In the genomic region with DNA sequence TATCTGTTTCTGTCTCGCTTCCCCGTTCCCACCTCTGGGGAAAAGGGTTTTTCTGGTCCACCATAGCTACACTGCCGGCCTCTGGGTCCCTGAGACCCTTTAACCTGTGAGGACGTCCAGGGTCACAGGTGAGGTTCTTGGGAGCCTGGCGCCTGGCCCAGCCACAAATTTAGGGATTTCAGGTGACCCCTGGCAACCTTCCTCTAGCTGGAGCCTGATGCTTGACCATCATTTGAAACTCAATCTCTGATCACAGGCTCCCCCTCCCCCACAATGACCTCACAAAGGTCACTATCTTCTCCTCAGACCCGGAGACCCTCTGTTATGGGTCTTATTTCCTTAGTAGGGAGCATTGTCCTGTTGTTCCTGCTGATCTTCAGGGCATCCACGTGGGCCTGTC, we compare ENCODE assay signal across 10 mouse cellular contexts. TPM values are rescaled to one million over a fixed set of nuclear protein-coding genes. Genes with fewer than 3 reads are reported as not detected.
DNase-seq lines count a peak whose midpoint lies in the region; ATAC-seq and TF ChIP-seq lines count a peak whose summit lies in the region.
"Had no signal": no experiment of that assay in that cellular context is flagged by ENCODE, and none has a peak within 500 bp of the region (broad histone marks: within the 10 kb centered on the region; RNA-seq: fewer than 3 reads in every experiment).

No protein-coding gene starts in this region.

- 73% methylated on average over 7 of the region's 7 CpGs for WGBS in heart, postnatal 0 days
- 77% methylated on average over 7 of the region's 7 CpGs for WGBS in forebrain, postnatal 0 days
- WGBS in midbrain, embryonic 13.5 days = 76% methylated on average over 7 of the region's 7 CpGs

- ATAC-seq in heart, postnatal 0 days (ENCODE audit: insufficient read depth, low read depth) = no peak
- ATAC-seq in forebrain, postnatal 0 days = no peak
- ATAC-seq in midbrain, embryonic 13.5 days = no peak
- no peak for ATAC-seq in erythroid progenitor cell, adult 5-6 weeks (replicated peaks; ENCODE audit: low FRiP score, poor library complexity, severe bottlenecking)

- no peak overlapping the region for H3K9ac ChIP-seq in heart, postnatal 0 days (replicated peaks; ENCODE audit: low read depth, low read length)
- no peak overlapping the region for H3K9ac ChIP-seq in forebrain, postnatal 0 days
- H3K9ac ChIP-seq in midbrain, embryonic 13.5 days (replicated peaks) = peak overlapping the region; percentile 39

- no peaks in the 10 kb centered on the region for H3K27me3 ChIP-seq in heart, postnatal 0 days (ENCODE audit: control insufficient read depth, insufficient read depth, low read length)
- no peaks in the 10 kb centered on the region for H3K27me3 ChIP-seq in forebrain, postnatal 0 days (ENCODE audit: insufficient read depth, low read length)
- H3K27me3 ChIP-seq in midbrain, embryonic 13.5 days = no peaks in the 10 kb centered on the region

- no peak for TF ChIP-seq EP300 in heart, postnatal 0 days (IDR thresholded peaks at IDR 0.05; ENCODE audit: low read depth)

- no peak for DNase-seq in heart, postnatal 0 days (ENCODE audit: low spot score)
- DNase-seq in heart, postnatal 14 days = no peak
- DNase-seq in cerebellum, adult 9-11 months = peak; percentile 58
- no peak for DNase-seq in forebrain, postnatal 0 days
- DNase-seq in frontal cortex, postnatal 10 days (ENCODE audit: low spot score in 2 of 2) = no peak
- no peak for DNase-seq in urinary bladder, postnatal 14 days (ENCODE audit: low spot score)

- peaks cover 3% of the 10 kb centered on the region; the same call in 1 of the 2 replicates for H3K36me3 ChIP-seq in heart, postnatal 0 days (replicated peaks; ENCODE audit: control insufficient read depth, insufficient read depth, low read length)
- H3K36me3 ChIP-seq in forebrain, postnatal 0 days (ENCODE audit: insufficient read depth) = peaks cover 8% of the 10 kb centered on the region; the same call in 1 of the 2 replicates
- H3K36me3 ChIP-seq in midbrain, embryonic 13.5 days = peaks cover 34% of the 10 kb centered on the region
- H3K36me3 ChIP-seq: G1E had no signal

- H3K27ac ChIP-seq in heart, postnatal 0 days (ENCODE audit: low read depth) = 0 out of 2 replicates have a peak overlapping the region, but pooled peaks have one; percentile 21
- H3K27ac ChIP-seq in forebrain, postnatal 0 days (ENCODE audit: low read depth, low read length) = no peak overlapping the region
- H3K27ac ChIP-seq in midbrain, embryonic 13.5 days = no peak overlapping the region

- TF ChIP-seq CTCF in heart, postnatal 0 days (IDR thresholded peaks at IDR 0.05; ENCODE audit: low read depth) = no peak
- no peak for TF ChIP-seq CTCF in forebrain, postnatal 0 days (IDR thresholded peaks at IDR 0.05; ENCODE audit: low read depth)

- H3K4me3 ChIP-seq in heart, postnatal 0 days (ENCODE audit: low read depth, low read length) = no peak overlapping the region
- H3K4me3 ChIP-seq in forebrain, postnatal 0 days (ENCODE audit: low read depth, low read length) = peak overlapping the region; percentile 92
- peak overlapping the region; percentile 88 for H3K4me3 ChIP-seq in midbrain, embryonic 13.5 days (replicated peaks)

- no peak overlapping the region for H3K4me2 ChIP-seq in heart, postnatal 0 days (ENCODE audit: low read depth, low read length)
- peak overlapping the region; percentile 90 for H3K4me2 ChIP-seq in forebrain, postnatal 0 days (ENCODE audit: low read depth)
- peak overlapping the region; percentile 94 for H3K4me2 ChIP-seq in midbrain, embryonic 13.5 days (replicated peaks)

- H3K9me3 ChIP-seq in heart, postnatal 0 days (replicated peaks; ENCODE audit: control insufficient read depth, low read length) = no peaks in the 10 kb centered on the region
- no peaks in the 10 kb centered on the region for H3K9me3 ChIP-seq in forebrain, postnatal 0 days (ENCODE audit: low read length)
- no peaks in the 10 kb centered on the region for H3K9me3 ChIP-seq in midbrain, embryonic 13.5 days
- H3K9me3 ChIP-seq: G1E had no signal

- H3K4me1 ChIP-seq in heart, postnatal 0 days (ENCODE audit: control insufficient read depth, insufficient read depth) = peaks cover 26% of the 10 kb centered on the region; the same call in 1 of the 2 replicates
- peaks cover 32% of the 10 kb centered on the region for H3K4me1 ChIP-seq in forebrain, postnatal 0 days (ENCODE audit: insufficient read depth)
- H3K4me1 ChIP-seq in midbrain, embryonic 13.5 days (replicated peaks) = peaks cover 64% of the 10 kb centered on the region

- intact Hi-C loops in heart, postnatal 14 days (cut with DNase I) = loop anchor here (10.0 kb wide), 2 partner anchors 64 to 766 kb away; partner anchors contain the start of gene Zfp960

RNA-seq across cellular contexts. Expression of gene Spaca6, which starts 3.8 kb away (rescaled TPM):
- 1.6 and 23.6 TPM in 2 replicates for total RNA-seq in heart, postnatal 0 days (2014; rRNA removed; ENCODE audit: low replicate concordance)
- polyA plus RNA-seq in heart, postnatal 0 days (2015; fragmentation: Nextera tagmentation; extraction: Ambion mirVana) = 7.9 and 9.2 TPM in 2 replicates
- total RNA-seq in heart, postnatal 14 days (2021) = 10 to 100 TPM; 14.9 to 23.6 TPM
- 18.5 and 20.8 TPM in 2 replicates for total RNA-seq in forebrain, postnatal 0 days (2014; rRNA removed)
- 5.1 and 10.7 TPM in 2 replicates for polyA plus RNA-seq in forebrain, postnatal 0 days (2015; fragmentation: Nextera tagmentation; extraction: Ambion mirVana)
- 39.4 and 41.2 TPM in 2 replicates for polyA plus RNA-seq in midbrain, embryonic 13.5 days (2015; fragmentation: Nextera tagmentation; extraction: Ambion mirVana)
- total RNA-seq in erythroid progenitor cell, adult 5-6 weeks (2015; ENCODE audit: low replicate concordance) = not detected in 2 replicates
- total RNA-seq in erythroid progenitor cell, adult 5-6 weeks (2017; ENCODE audit: low replicate concordance) = not detected in 2 replicates

RNA-seq across cellular contexts. Expression of gene Has1, which starts 24.3 kb away (rescaled TPM):
- 2.9 and 4.0 TPM in 2 replicates for total RNA-seq in heart, postnatal 0 days (2014; rRNA removed; ENCODE audit: low replicate concordance)
- 1.00 and 1.1 TPM in 2 replicates for polyA plus RNA-seq in heart, postnatal 0 days (2015; fragmentation: Nextera tagmentation; extraction: Ambion mirVana)
- under 1 TPM; 0.69 to 0.98 TPM for total RNA-seq in heart, postnatal 14 days (2021)
- 0.23 and 0.90 TPM in 2 replicates for total RNA-seq in forebrain, postnatal 0 days (2014; rRNA removed)
- 0.20 and 0.53 TPM in 2 replicates for polyA plus RNA-seq in forebrain, postnatal 0 days (2015; fragmentation: Nextera tagmentation; extraction: Ambion mirVana)
- 0.88 and 1.1 TPM in 2 replicates for polyA plus RNA-seq in midbrain, embryonic 13.5 days (2015; fragmentation: Nextera tagmentation; extraction: Ambion mirVana)
- total RNA-seq in erythroid progenitor cell, adult 5-6 weeks (2015; ENCODE audit: low replicate concordance) = not detected in 2 replicates
- not detected in 2 replicates for total RNA-seq in erythroid progenitor cell, adult 5-6 weeks (2017; ENCODE audit: low replicate concordance)
- polyA plus RNA-seq: G1E had no signal

RNA-seq across cellular contexts. Expression of gene Fpr1, which starts 53.0 kb away (rescaled TPM):
- not detected in 2 replicates for total RNA-seq in heart, postnatal 0 days (2014; rRNA removed; ENCODE audit: low replicate concordance)
- 0.40 and 0.53 TPM in 2 replicates for polyA plus RNA-seq in heart, postnatal 0 days (2015; fragmentation: Nextera tagmentation; extraction: Ambion mirVana)
- not detected for total RNA-seq in heart, postnatal 14 days (2021)
- total RNA-seq in forebrain, postnatal 0 days (2014; rRNA removed) = 0.69 TPM in 1 of 2 replicates, not detected in the other
- 0.16 TPM in 1 of 2 replicates, not detected in the other for polyA plus RNA-seq in forebrain, postnatal 0 days (2015; fragmentation: Nextera tagmentation; extraction: Ambion mirVana)
- polyA plus RNA-seq in midbrain, embryonic 13.5 days (2015; fragmentation: Nextera tagmentation; extraction: Ambion mirVana) = 0.16 TPM in 1 of 2 replicates, not detected in the other
- 5.0 and 13.4 TPM in 2 replicates for total RNA-seq in erythroid progenitor cell, adult 5-6 weeks (2015; ENCODE audit: low replicate concordance)
- 4.5 and 9.2 TPM in 2 replicates for total RNA-seq in erythroid progenitor cell, adult 5-6 weeks (2017; ENCODE audit: low replicate concordance)
- polyA plus RNA-seq: G1E had no signal

RNA-seq across cellular contexts. Expression of gene Fpr2, which starts 56.9 kb away (rescaled TPM):
- 1.3 TPM in 1 of 2 replicates, not detected in the other for total RNA-seq in heart, postnatal 0 days (2014; rRNA removed; ENCODE audit: low replicate concordance)
- 0.19 and 0.33 TPM in 2 replicates for polyA plus RNA-seq in heart, postnatal 0 days (2015; fragmentation: Nextera tagmentation; extraction: Ambion mirVana)
- under 1 TPM in 1 of 2 experiments, not detected in 1; 0.20 TPM for total RNA-seq in heart, postnatal 14 days (2021)
- total RNA-seq in forebrain, postnatal 0 days (2014; rRNA removed) = 0.38 TPM in 1 of 2 replicates, not detected in the other
- polyA plus RNA-seq in forebrain, postnatal 0 days (2015; fragmentation: Nextera tagmentation; extraction: Ambion mirVana) = 0.28 and 0.56 TPM in 2 replicates
- polyA plus RNA-seq in midbrain, embryonic 13.5 days (2015; fragmentation: Nextera tagmentation; extraction: Ambion mirVana) = not detected in 2 replicates
- 63.3 and 73.2 TPM in 2 replicates for total RNA-seq in erythroid progenitor cell, adult 5-6 weeks (2015; ENCODE audit: low replicate concordance)
- 4.9 and 13.5 TPM in 2 replicates for total RNA-seq in erythroid progenitor cell, adult 5-6 weeks (2017; ENCODE audit: low replicate concordance)
- polyA plus RNA-seq: G1E had no signal

RNA-seq across cellular contexts. Expression of gene Fpr3, which starts 56.9 kb away (rescaled TPM):
- not detected in 2 replicates for total RNA-seq in heart, postnatal 0 days (2014; rRNA removed; ENCODE audit: low replicate concordance)
- not detected in 2 replicates for polyA plus RNA-seq in heart, postnatal 0 days (2015; fragmentation: Nextera tagmentation; extraction: Ambion mirVana)
- not detected for total RNA-seq in heart, postnatal 14 days (2021)
- not detected in 2 replicates for total RNA-seq in forebrain, postnatal 0 days (2014; rRNA removed)
- polyA plus RNA-seq in forebrain, postnatal 0 days (2015; fragmentation: Nextera tagmentation; extraction: Ambion mirVana) = not detected in 2 replicates
- not detected in 2 replicates for polyA plus RNA-seq in midbrain, embryonic 13.5 days (2015; fragmentation: Nextera tagmentation; extraction: Ambion mirVana)
- total RNA-seq in erythroid progenitor cell, adult 5-6 weeks (2015; ENCODE audit: low replicate concordance) = not detected in 2 replicates
- total RNA-seq in erythroid progenitor cell, adult 5-6 weeks (2017; ENCODE audit: low replicate concordance) = not detected in 2 replicates
- total RNA-seq: G1E had no signal
- polyA plus RNA-seq: G1E; liver, embryonic 16.5 days had no signal
